Comparison of ENCODE assay signal across 9 mouse cellular contexts in genomic region chr13:47277000-47277823, GRCm38 (mm10).
DNase-seq lines count a peak whose midpoint lies in the region; ATAC-seq and TF ChIP-seq lines count a peak whose summit lies in the region.
"Had no signal": no experiment of that assay in that cellular context is flagged by ENCODE, and none has a peak within 500 bp of the region (broad histone marks: within the 10 kb centered on the region; RNA-seq: fewer than 3 reads in every experiment).

No protein-coding gene starts in this region.

- H3K27ac ChIP-seq in lung, postnatal 0 days (ENCODE audit: low read length), result peak overlapping the region; percentile 39; the same call in 1 of the 2 replicates

- H3K9me3 ChIP-seq in lung, postnatal 0 days (ENCODE audit: low read length), result no peaks in the 10 kb centered on the region

- peak; percentile 2 for DNase-seq in adrenal gland, postnatal 25 days
- no peak for DNase-seq in adrenal gland, adult 8-10 months
- peak; percentile 85 for DNase-seq in embryo, embryonic 10.5 days (ENCODE audit: low spot score)
- DNase-seq in heart, postnatal 10 days, result peak; percentile 55 to 72
- peak; percentile 61 for DNase-seq in lung, postnatal 0 days (ENCODE audit: low spot score)
- DNase-seq in layer of hippocampus, postnatal 25 days (ENCODE audit: extremely low spot score in 1 of 2, low spot score in 1 of 2), result no peak
- no peak for DNase-seq in testis, postnatal 14 days (ENCODE audit: low spot score)
- DNase-seq in frontal cortex, postnatal 25 days (ENCODE audit: low spot score in 2 of 2), result no peak
- DNase-seq: thymus, postnatal 25 days had no signal

- no peaks in the 10 kb centered on the region; the same call in 1 of the 2 replicates for H3K4me1 ChIP-seq in lung, postnatal 0 days (ENCODE audit: insufficient read depth, low read depth, low read length)

- H3K36me3 ChIP-seq in lung, postnatal 0 days (ENCODE audit: insufficient read depth, low read length), result no peaks in the 10 kb centered on the region

- H3K27me3 ChIP-seq in lung, postnatal 0 days (replicated peaks; ENCODE audit: insufficient read depth, low read length), result no peaks in the 10 kb centered on the region

- no peak for TF ChIP-seq CTCF in lung, postnatal 0 days (IDR thresholded peaks at IDR 0.05)

- peak overlapping the region; percentile 19; the same call in 1 of the 2 replicates for H3K4me2 ChIP-seq in lung, postnatal 0 days (replicated peaks; ENCODE audit: low read depth, low read length)

- 12% methylated on average over 13 of the region's 13 CpGs for WGBS in lung, postnatal 0 days

- intact Hi-C loops in heart, postnatal 10 days (cut with DNase I), result loop anchor here (2.0 kb wide), 1 partner anchor 30 kb away; no protein-coding TSS in a partner anchor

- ATAC-seq in lung, postnatal 0 days, result peak; percentile 75

- H3K9ac ChIP-seq in lung, postnatal 0 days (replicated peaks; ENCODE audit: low read depth), result no peak overlapping the region

- peak; percentile 72 for TF ChIP-seq EP300 in lung, postnatal 0 days (IDR thresholded peaks at IDR 0.05)

- H3K4me3 ChIP-seq in lung, postnatal 0 days (ENCODE audit: low read depth, low read length), result no peak overlapping the region

Comparison
In these comparisons a context has a peak if more than half of its experiments do, and no peak if none do; other contexts are left out.
1. DNase-seq: peak in adrenal gland, postnatal 25 days (single experiment), embryo, embryonic 10.5 days (single experiment), heart, postnatal 10 days (2 of 2) and lung, postnatal 0 days (single experiment); none in adrenal gland, adult 8-10 months (single experiment), layer of hippocampus, postnatal 25 days (0 of 2), testis, postnatal 14 days (single experiment) and frontal cortex, postnatal 25 days (0 of 2).